Mouse (Mus musculus): ENCODE results near the gene Pgam1. TPM values are rescaled to one million over a fixed set of nuclear protein-coding genes. Genes with fewer than 3 reads are reported as not detected.
A peak's percentile ranks its signal among the peaks of the same experiment; 100 is the strongest.

The Pgam1 gene
- polyA plus RNA-seq, 1 experiment = 736 TPM

DNA sequence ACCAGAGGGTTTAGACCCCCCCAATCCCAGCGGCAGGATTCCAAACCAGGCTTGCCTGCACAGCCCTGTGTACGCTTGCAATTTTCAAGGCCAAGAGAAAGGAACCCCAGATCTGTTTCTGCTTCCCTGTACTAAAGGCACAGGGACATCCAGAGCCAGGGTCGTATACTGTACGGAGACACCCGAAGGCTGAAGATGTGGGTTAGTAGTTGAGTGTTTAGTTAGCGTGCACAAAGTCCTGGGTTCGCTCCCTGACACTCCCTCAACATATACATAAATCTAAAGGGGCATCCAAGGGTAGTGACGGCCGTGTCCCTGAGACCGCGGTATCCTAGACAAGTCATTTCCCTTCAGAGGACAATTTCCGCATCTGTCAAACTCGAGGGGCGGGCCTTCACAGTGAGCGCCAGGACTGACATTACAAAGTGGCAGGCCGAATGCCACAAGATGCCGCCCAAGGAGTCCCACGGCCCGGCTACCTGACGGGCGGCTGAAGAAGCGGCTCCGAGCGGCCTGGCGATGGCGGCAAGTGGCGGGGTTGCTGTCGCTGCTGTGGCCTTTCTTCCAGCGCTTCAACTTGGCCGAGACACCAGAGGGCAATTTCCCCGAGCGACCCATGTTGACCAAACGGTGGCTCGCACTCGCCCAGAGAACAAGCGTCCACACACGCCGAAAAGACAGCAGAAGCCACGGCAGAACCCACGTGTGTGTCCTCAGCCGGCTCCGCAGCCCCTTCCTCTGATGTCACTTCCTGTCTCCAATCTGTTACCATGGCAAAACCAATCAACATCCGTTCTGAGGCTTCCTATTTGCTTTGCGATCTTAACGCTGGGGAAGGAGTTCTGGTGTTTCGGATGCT is 16.0 kb upstream of the Pgam1 start, which contains the start of gene Rrp12:
Gene Rrp12 (minus strand): TSS at position 714 of the 859 bp plus-strand sequence.
- TF ChIP-seq USF1 (IDR thresholded peaks at IDR 0.05; ENCODE audit: low read depth) = peak; percentile 38
- no peak for TF ChIP-seq FOSL1 (IDR thresholded peaks at IDR 0.05; ENCODE audit: insufficient read depth, low read length, poor library complexity, severe bottlenecking)
- peak; percentile 95 for TF ChIP-seq MAX (IDR thresholded peaks at IDR 0.05)
- TF ChIP-seq MYOG (IDR thresholded peaks at IDR 0.05; ENCODE audit: control insufficient read depth, extremely low read depth, insufficient read length) = no peak
- Histone ChIP-seq H3K79me3 (ENCODE audit: low read depth) (peaks cover 22% of the 10 kb centered on the region), H3K79me2 (ENCODE audit: control insufficient read depth, insufficient read depth) (peaks cover 36% of the 10 kb centered on the region), H3K4me3 (ENCODE audit: insufficient read depth, poor library complexity, severe bottlenecking) (peak within 1 kb of the TSS; percentile 75), H3K36me3 (ENCODE audit: control insufficient read depth, insufficient read depth) (peaks cover 16% of the 10 kb centered on the region), H3ac (ENCODE audit: control insufficient read depth, insufficient read length, low read depth) (peak within 1 kb of the TSS; percentile 82), H3K27me3 (ENCODE audit: control insufficient read depth, insufficient read depth, insufficient read length) (no peaks in the 10 kb centered on the region)

DNA sequence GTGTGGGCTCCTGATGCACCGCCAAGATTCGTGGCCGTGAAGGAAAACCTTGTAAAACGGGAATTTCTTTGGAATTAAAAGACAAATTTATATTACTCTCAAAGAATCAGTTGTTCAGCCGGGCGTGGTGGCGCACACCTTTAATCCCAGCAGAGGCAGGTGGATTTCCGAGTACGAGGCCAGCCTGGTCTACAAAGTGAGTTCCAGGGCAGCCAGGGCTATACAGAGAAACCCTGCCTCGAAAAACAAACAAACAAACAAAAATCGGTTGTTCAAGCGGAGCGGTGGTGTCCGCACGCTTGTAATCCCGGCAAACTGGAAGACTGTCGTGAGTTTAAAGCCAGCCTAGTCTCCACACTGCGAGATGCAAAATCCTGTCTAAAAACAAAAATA is 15.4 kb upstream of the Pgam1 start:
- Histone ChIP-seq H3K79me2 (ENCODE audit: control insufficient read depth, insufficient read depth) (peaks cover 36% of the 10 kb centered on the region), H3ac (ENCODE audit: control insufficient read depth, insufficient read length, low read depth) (no peak overlapping the region), H3K79me3 (ENCODE audit: low read depth) (peaks cover 22% of the 10 kb centered on the region), H3K27me3 (ENCODE audit: control insufficient read depth, insufficient read depth, insufficient read length) (no peaks in the 10 kb centered on the region), H3K36me3 (ENCODE audit: control insufficient read depth, insufficient read depth) (peaks cover 10% of the 10 kb centered on the region), H3K4me3 (ENCODE audit: insufficient read depth, poor library complexity, severe bottlenecking) (peak overlapping the region; percentile 75)
- TF ChIP-seq CEBPB (IDR thresholded peaks at IDR 0.05; ENCODE audit: low read depth) (no peak), CTCF (IDR thresholded peaks at IDR 0.05; ENCODE audit: control insufficient read depth, insufficient read depth, insufficient read length) (no peak), MAX (IDR thresholded peaks at IDR 0.05) (no peak)

DNA sequence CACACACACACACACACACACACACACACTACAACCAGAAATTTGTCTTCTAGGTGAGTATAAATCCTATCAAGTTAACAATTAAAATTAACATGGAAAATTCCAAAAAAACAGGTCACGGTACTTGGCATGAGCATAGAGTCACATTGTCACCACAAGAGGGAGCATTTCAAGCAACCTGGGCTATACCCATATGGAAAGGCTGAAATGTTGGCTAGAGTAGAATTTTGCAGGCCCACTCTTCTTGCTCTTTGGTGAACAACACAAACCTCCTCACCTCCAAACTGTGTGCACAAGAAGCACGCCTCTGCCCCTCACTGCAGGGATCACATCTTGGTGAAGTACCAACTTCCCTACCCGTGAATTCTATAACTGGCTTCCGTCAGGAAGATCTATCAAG is 12.9 kb upstream of the Pgam1 start:
- H3K79me3 ChIP-seq (ENCODE audit: low read depth) = peaks cover 17% of the 10 kb centered on the region
- no peak overlapping the region for H3ac ChIP-seq (ENCODE audit: control insufficient read depth, insufficient read length, low read depth)
- peaks cover 20% of the 10 kb centered on the region for H3K79me2 ChIP-seq (ENCODE audit: control insufficient read depth, insufficient read depth)
- no peak overlapping the region for H3K4me3 ChIP-seq (ENCODE audit: insufficient read depth, poor library complexity, severe bottlenecking)
- H3K27me3 ChIP-seq (ENCODE audit: control insufficient read depth, insufficient read depth, insufficient read length) = no peaks in the 10 kb centered on the region
- peaks cover 3% of the 10 kb centered on the region for H3K36me3 ChIP-seq (ENCODE audit: control insufficient read depth, insufficient read depth)
- no peak for TF ChIP-seq USF1 (IDR thresholded peaks at IDR 0.05; ENCODE audit: low read depth)
- TF ChIP-seq CTCF (IDR thresholded peaks at IDR 0.05; ENCODE audit: control insufficient read depth, insufficient read depth, insufficient read length) = peak; percentile 8

DNA sequence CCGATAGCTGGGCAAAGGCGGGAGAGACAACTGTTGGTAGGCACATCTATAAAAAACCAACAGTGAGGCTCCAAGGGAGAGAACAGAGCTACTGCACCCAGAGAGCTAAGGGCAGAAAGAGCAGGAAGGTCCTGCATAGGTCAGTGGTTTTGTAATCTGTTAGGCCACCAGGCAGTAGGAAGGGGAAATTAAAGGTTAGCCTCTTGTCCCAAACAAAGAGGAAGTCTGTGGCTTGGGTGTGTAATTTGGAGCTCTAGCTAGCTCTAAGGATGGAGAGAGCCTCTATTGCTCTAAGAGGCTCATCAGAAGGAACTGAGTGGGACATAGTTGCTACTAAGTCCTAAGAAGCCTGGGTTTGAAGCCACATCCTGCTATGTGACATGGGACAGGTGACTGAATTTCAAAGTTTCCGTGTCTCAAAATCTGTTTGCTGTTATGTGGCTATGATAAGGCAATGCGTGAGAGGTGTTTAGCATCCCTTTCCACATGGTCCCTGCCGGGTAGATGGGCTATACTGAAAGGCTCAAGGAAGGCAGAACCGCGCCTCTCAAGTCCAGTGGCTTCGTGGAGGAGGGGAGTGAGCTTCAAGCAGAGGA is 11.1 kb upstream of the Pgam1 start:
- no peaks in the 10 kb centered on the region for H3K36me3 ChIP-seq (ENCODE audit: control insufficient read depth, insufficient read depth)
- H3K27me3 ChIP-seq (ENCODE audit: control insufficient read depth, insufficient read depth, insufficient read length) = no peaks in the 10 kb centered on the region
- H3K4me3 ChIP-seq (ENCODE audit: insufficient read depth, poor library complexity, severe bottlenecking) = no peak overlapping the region
- peaks cover 2% of the 10 kb centered on the region for H3K79me2 ChIP-seq (ENCODE audit: control insufficient read depth, insufficient read depth)
- peaks cover 1% of the 10 kb centered on the region for H3K79me3 ChIP-seq (ENCODE audit: low read depth)
- TF ChIP-seq CEBPB (IDR thresholded peaks at IDR 0.05; ENCODE audit: low read depth) = no peak
- no peak for TF ChIP-seq MYOG (IDR thresholded peaks at IDR 0.05; ENCODE audit: control insufficient read depth, extremely low read depth, insufficient read length)
- TF ChIP-seq USF1 (IDR thresholded peaks at IDR 0.05; ENCODE audit: low read depth) = no peak
- no peak for TF ChIP-seq FOSL1 (IDR thresholded peaks at IDR 0.05; ENCODE audit: insufficient read depth, low read length, poor library complexity, severe bottlenecking)
- no peak for TF ChIP-seq CTCF (IDR thresholded peaks at IDR 0.05; ENCODE audit: control insufficient read depth, insufficient read depth, insufficient read length)
- TF ChIP-seq MAX (IDR thresholded peaks at IDR 0.05) = no peak
- no peak for TF ChIP-seq MYOD1 (IDR thresholded peaks at IDR 0.05; ENCODE audit: control insufficient read depth, insufficient read length, low read depth)
- H3ac ChIP-seq (ENCODE audit: control insufficient read depth, insufficient read length, low read depth) = no peak overlapping the region

DNA sequence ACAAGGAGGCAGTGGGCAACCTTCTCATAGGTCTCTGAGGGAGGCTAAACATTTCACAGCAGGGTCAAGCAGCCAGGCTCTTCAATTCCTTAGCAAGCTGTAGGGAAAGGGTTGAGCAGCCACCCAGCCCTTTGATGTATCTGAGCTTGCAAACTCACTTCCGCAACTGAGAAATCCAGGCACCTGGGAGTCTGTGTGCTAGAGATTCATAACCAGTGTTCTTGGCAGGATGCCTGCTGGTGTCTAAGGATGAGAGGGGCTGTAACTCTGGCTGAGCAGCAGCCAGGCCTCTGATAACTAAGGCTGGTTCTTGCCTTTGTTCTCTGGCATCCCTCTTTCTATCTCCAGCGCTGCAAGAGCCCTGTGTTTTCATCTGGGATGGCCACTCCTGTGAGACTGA is 10.0 kb upstream of the Pgam1 start:
- no peak for TF ChIP-seq CEBPB (IDR thresholded peaks at IDR 0.05; ENCODE audit: low read depth)
- TF ChIP-seq USF1 (IDR thresholded peaks at IDR 0.05; ENCODE audit: low read depth) = no peak
- TF ChIP-seq MYOG (IDR thresholded peaks at IDR 0.05; ENCODE audit: control insufficient read depth, extremely low read depth, insufficient read length) = no peak
- H3K27me3 ChIP-seq (ENCODE audit: control insufficient read depth, insufficient read depth, insufficient read length) = no peaks in the 10 kb centered on the region
- H3K36me3 ChIP-seq (ENCODE audit: control insufficient read depth, insufficient read depth) = no peaks in the 10 kb centered on the region
- H3ac ChIP-seq (ENCODE audit: control insufficient read depth, insufficient read length, low read depth) = no peak overlapping the region
- no peaks in the 10 kb centered on the region for H3K79me2 ChIP-seq (ENCODE audit: control insufficient read depth, insufficient read depth)
- H3K4me3 ChIP-seq (ENCODE audit: insufficient read depth, poor library complexity, severe bottlenecking) = no peak overlapping the region
- H3K79me3 ChIP-seq (ENCODE audit: low read depth) = no peaks in the 10 kb centered on the region

DNA sequence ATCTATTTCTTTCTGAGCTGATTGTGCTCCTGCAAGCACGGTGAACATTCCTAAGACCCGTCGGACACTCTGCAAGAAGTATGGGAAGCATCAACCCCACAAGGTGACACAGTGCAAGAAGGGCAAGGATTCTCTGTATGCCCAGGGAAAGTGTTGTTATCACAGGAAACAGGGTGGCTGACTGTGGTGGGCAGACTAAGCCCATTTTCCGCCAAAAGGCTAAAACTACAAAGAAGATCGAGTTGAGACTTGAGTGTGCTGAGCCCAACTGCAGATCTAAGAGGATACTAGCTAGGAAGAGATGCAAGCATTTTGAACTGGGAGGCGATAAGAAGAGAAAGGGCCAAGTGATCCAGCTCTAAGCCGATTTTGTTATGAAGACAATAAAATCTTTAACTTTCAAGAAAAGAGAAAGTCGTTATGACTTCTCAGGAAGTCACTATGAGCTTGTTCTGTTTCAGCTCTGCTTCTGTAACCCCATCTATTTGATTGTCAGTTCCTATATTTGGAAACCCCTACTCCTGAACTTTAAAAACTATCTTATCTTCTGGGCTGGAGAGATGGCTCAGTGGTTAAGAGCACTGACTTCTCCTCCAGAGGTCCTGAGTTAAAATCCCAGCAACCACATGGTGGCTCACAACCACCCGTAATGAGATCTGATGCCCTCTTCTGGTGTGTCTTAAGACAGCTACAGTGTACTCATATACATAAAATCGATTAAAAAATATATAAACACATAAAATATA is 8.7 kb upstream of the Pgam1 start:
- Histone ChIP-seq H3K36me3 (ENCODE audit: control insufficient read depth, insufficient read depth) (no peaks in the 10 kb centered on the region), H3K27me3 (ENCODE audit: control insufficient read depth, insufficient read depth, insufficient read length) (no peaks in the 10 kb centered on the region), H3K79me3 (ENCODE audit: low read depth) (no peaks in the 10 kb centered on the region), H3K4me3 (ENCODE audit: insufficient read depth, poor library complexity, severe bottlenecking) (no peak overlapping the region), H3ac (ENCODE audit: control insufficient read depth, insufficient read length, low read depth) (no peak overlapping the region), H3K79me2 (ENCODE audit: control insufficient read depth, insufficient read depth) (no peaks in the 10 kb centered on the region)
- no peak for TF ChIP-seq MYOD1 (IDR thresholded peaks at IDR 0.05; ENCODE audit: control insufficient read depth, insufficient read length, low read depth)
- TF ChIP-seq CEBPB (IDR thresholded peaks at IDR 0.05; ENCODE audit: low read depth) = no peak
- no peak for TF ChIP-seq FOSL1 (IDR thresholded peaks at IDR 0.05; ENCODE audit: insufficient read depth, low read length, poor library complexity, severe bottlenecking)
- TF ChIP-seq CTCF (IDR thresholded peaks at IDR 0.05; ENCODE audit: control insufficient read depth, insufficient read depth, insufficient read length) = no peak
- no peak for TF ChIP-seq MYOG (IDR thresholded peaks at IDR 0.05; ENCODE audit: control insufficient read depth, extremely low read depth, insufficient read length)
- TF ChIP-seq USF1 (IDR thresholded peaks at IDR 0.05; ENCODE audit: low read depth) = no peak
- no peak for TF ChIP-seq MAX (IDR thresholded peaks at IDR 0.05)

All from C2C12 (cell line).